Mouse (Mus musculus): ENCODE data around the gene Clspn. TPM values are rescaled to one million over a fixed set of nuclear protein-coding genes. Genes with fewer than 3 reads are reported as not detected.
A peak's percentile ranks its signal among the peaks of the same experiment; 100 is the strongest.

The Clspn gene
- polyA plus RNA-seq, 1 experiment from 2014 or later = 13.0 TPM

DNA sequence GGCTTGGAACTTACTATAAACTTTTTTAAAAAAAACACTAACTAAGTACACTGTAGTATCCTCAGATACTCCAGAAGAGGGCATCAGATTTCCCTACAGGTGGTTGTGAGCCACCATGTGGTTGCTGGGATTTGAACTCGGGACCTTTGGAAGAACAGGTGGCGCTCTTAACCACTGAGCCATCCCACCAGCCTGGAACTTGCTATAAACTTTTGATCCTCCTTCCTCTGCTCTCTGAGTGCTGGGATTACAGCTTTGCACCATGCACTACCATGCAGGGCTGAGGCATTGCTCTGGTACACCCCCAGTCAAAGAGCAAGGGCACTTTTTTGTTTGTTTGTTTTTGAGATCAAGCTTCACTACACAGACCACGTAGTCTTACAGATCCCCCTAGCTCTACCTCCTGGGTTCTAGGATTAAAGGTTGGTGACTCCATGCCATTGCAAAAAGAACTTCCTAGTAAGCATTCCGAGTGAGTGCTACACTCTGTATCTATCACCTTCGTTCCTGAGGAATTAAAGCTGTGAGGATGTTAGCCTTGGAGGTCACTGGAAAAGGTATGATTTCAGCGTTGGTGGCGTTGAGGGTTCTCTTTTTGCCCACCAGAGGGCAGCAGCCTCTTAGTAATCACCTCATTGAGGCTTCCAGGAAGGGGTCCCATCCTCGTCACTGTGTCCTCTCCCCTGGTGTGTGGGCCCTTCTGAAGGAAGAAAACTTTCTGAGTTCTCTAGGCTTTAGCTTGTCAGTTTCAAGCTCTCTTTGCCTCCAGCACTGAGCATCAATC lies 43.4 kb downstream of the Clspn start:
- no peaks in the 10 kb centered on the region for H3K79me2 ChIP-seq (ENCODE audit: inconsistent target)
- H3K4me3 ChIP-seq (ENCODE audit: inconsistent target) = no peak overlapping the region
- no peak overlapping the region for H3K27ac ChIP-seq
- WGBS (ENCODE audit: missing documents) = 38% methylated on average over 8 of the region's 8 CpGs
- H3K36me3 ChIP-seq (ENCODE audit: inconsistent target) = no peaks in the 10 kb centered on the region

GRCm38 (mm10) chr4:126601597-126602444 lies 45.1 kb downstream of the Clspn start:
- Histone ChIP-seq H3K4me3 (ENCODE audit: inconsistent target) (no peak overlapping the region), H3K79me2 (ENCODE audit: inconsistent target) (no peaks in the 10 kb centered on the region), H3K36me3 (ENCODE audit: inconsistent target) (no peaks in the 10 kb centered on the region), H3K27ac (no peak overlapping the region)
- 36% methylated on average over 18 of the region's 22 CpGs for WGBS (ENCODE audit: missing documents)

DNA sequence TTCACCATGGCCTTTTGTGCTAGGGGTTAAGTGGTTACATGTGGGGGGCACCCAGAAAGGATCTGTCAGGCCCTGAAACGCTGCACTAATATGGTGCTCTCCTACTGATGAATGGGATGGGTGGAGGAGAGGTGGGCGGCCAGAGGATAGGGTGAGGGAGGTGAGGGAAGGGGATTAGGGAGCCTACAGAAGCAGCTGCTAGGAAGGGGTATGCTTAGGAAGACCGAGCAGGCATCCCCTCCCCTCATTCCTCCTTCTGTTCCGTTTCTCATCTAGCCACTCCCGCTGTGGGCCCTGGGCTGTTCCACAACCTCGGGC lies 45.7 kb downstream of the Clspn start:
- Histone ChIP-seq H3K36me3 (ENCODE audit: inconsistent target) (no peaks in the 10 kb centered on the region), H3K27ac (no peak overlapping the region), H3K4me3 (ENCODE audit: inconsistent target) (no peak overlapping the region), H3K79me2 (ENCODE audit: inconsistent target) (no peaks in the 10 kb centered on the region)
- WGBS (ENCODE audit: missing documents) = 85% methylated on average over 6 of the region's 6 CpGs

- H3K27ac ChIP-seq = no peak overlapping the region
- WGBS (ENCODE audit: missing documents) = 87% methylated on average over 2 of the region's 2 CpGs
These were observed 47.4 kb downstream of the Clspn start for GRCm38 (mm10) chr4:126604141-126604540.

DNA sequence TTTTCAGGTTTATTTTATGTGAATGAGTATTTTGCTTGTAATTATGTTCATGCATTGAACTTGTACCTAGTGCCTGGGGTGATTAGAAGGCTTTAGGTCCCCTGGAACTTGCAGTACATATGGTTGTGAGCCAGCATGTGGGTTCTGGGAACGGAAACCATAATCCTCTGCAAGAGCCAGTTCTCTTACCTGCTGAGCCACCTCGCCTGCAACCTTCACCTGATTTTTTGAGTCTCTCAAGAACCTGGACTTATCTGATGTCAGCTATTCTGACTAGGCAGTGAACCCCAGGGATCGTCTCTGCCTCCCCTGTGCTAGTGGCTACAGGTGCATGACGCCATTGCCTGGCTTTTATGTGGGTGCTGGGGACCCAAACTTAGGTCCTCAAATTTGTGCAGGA lies 49.0 kb downstream of the Clspn start:
- 81% methylated on average over 4 of the region's 4 CpGs for WGBS (ENCODE audit: missing documents)
- no peaks in the 10 kb centered on the region for H3K36me3 ChIP-seq (ENCODE audit: inconsistent target)
- no peak overlapping the region for H3K27ac ChIP-seq
- H3K79me2 ChIP-seq (ENCODE audit: inconsistent target) = no peaks in the 10 kb centered on the region
- H3K4me3 ChIP-seq (ENCODE audit: inconsistent target) = no peak overlapping the region

More at GRCm38 (mm10) chr4:126604141-126604540, 47.4 kb downstream of the Clspn start:
- Histone ChIP-seq H3K36me3 (ENCODE audit: inconsistent target) (no peaks in the 10 kb centered on the region), H3K79me2 (ENCODE audit: inconsistent target) (no peaks in the 10 kb centered on the region), H3K4me3 (ENCODE audit: inconsistent target) (no peak overlapping the region)

- Histone ChIP-seq H3K4me3 (ENCODE audit: inconsistent target) (peak within 1 kb of the TSS; percentile 55), H3K36me3 (ENCODE audit: inconsistent target) (peaks cover 8% of the 10 kb centered on the region; the same call in 1 of the 2 replicates), H3K79me2 (ENCODE audit: inconsistent target) (no peaks in the 10 kb centered on the region), H3K27ac (no peak within 1 kb of the TSS)
- WGBS (ENCODE audit: missing documents) = 2% methylated on average over 48 of the region's 48 CpGs
These were observed 53.0 kb downstream of the Clspn start, which contains the start of gene 5730409E04Rik for GRCm38 (mm10) chr4:126609606-126610181. Gene 5730409E04Rik, plus strand, starts transcription at chr4:126609818.

DNA sequence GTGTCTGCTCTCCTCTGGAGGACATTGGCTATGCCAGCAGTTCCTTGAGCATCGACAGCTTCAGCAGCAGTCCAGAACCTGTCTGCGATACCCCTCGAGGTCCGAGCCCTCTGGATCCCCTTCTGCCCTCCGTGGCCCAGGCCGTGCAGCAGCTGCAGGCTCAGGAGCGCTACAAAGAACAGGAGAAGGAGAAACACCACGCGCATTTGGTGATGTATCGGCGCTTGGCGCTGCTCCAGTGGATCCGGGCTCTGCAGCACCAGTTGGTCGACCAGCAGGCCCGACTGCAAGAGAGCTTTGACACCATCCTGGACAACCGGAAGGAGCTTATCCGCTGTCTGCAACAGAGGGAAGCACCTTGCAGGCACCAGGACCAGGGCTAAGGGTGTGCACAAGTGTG lies 55.3 kb downstream of the Clspn start:
- no peak overlapping the region for H3K27ac ChIP-seq
- no peaks in the 10 kb centered on the region for H3K79me2 ChIP-seq (ENCODE audit: inconsistent target)
- 94% methylated on average over 17 of the region's 17 CpGs for WGBS (ENCODE audit: missing documents)
- peaks cover 8% of the 10 kb centered on the region; the same call in 1 of the 2 replicates for H3K36me3 ChIP-seq (ENCODE audit: inconsistent target)
- H3K4me3 ChIP-seq (ENCODE audit: inconsistent target) = no peak overlapping the region

- peaks cover 8% of the 10 kb centered on the region; the same call in 1 of the 2 replicates for H3K36me3 ChIP-seq (ENCODE audit: inconsistent target)
These were observed 59.6 kb downstream of the Clspn start for GRCm38 (mm10) chr4:126616312-126616711.

GRCm38 (mm10) chr4:126619691-126620330 lies 63.1 kb downstream of the Clspn start:
- no peaks in the 10 kb centered on the region for H3K79me2 ChIP-seq (ENCODE audit: inconsistent target)
- no peak overlapping the region for H3K27ac ChIP-seq
- no peaks in the 10 kb centered on the region for H3K36me3 ChIP-seq (ENCODE audit: inconsistent target)
- no peak overlapping the region for H3K4me3 ChIP-seq (ENCODE audit: inconsistent target)
- 12% methylated on average over 33 of the region's 33 CpGs for WGBS (ENCODE audit: missing documents)

More at GRCm38 (mm10) chr4:126616312-126616711, 59.6 kb downstream of the Clspn start:
- 80% methylated on average over 4 of the region's 4 CpGs for WGBS (ENCODE audit: missing documents)
- Histone ChIP-seq H3K27ac (no peak overlapping the region), H3K79me2 (ENCODE audit: inconsistent target) (no peaks in the 10 kb centered on the region), H3K4me3 (ENCODE audit: inconsistent target) (no peak overlapping the region)

DNA sequence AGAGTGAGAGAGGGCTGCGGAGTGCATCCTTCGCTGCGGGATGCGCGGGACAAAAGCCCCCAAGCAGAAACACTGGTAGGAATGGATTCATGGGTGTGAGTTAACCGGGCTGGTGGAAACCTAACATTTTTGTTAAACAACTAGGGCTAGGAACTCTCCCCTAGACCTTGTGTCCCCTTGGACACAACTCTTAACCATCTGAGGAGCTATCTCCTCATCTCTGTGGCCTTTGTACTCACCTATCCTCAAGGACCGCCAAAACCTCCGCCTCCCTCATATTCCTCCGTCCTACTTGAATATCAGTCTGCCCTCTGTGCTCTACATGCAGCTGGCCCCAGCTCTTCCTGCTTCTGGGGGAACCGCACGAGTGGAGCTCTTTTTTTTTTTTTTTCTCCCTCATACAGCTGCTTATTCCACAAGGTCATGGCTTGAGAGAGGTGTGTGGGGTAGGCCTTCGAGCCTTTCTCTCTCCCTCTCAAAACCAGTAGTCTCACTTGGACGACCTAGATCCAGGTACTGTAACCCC lies 63.7 kb downstream of the Clspn start:
- WGBS (ENCODE audit: missing documents) = 17% methylated on average over 13 of the region's 13 CpGs
- H3K27ac ChIP-seq = no peak overlapping the region
- H3K36me3 ChIP-seq (ENCODE audit: inconsistent target) = no peaks in the 10 kb centered on the region
- H3K79me2 ChIP-seq (ENCODE audit: inconsistent target) = no peaks in the 10 kb centered on the region
- H3K4me3 ChIP-seq (ENCODE audit: inconsistent target) = no peak overlapping the region

- Histone ChIP-seq H3K27ac (no peak overlapping the region), H3K79me2 (ENCODE audit: inconsistent target) (no peaks in the 10 kb centered on the region), H3K36me3 (ENCODE audit: inconsistent target) (no peaks in the 10 kb centered on the region), H3K4me3 (ENCODE audit: inconsistent target) (no peak overlapping the region)
- 13% methylated on average over 23 of the region's 23 CpGs for WGBS (ENCODE audit: missing documents)
These were observed 70.4 kb downstream of the Clspn start for GRCm38 (mm10) chr4:126627021-126627681.

DNA sequence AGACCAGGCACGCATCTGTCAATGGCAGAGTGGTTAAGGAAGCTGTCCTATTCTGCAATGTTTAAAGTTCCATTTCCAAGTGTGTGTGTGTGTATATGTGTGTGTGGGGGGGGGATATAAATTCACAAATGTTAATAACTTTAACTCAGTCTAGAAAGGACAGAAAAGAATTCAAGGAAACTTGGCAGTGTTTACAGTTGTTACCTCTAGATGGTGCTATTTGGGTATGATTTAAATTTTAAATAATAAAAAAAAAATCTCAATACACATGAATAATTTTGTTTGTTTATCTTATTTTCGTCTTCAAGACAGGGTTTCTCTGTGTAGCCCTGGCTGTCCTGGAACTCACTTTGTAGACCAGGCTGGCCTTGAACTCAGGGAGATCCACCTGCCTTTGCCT lies 75.2 kb downstream of the Clspn start:
- H3K36me3 ChIP-seq (ENCODE audit: inconsistent target) = no peaks in the 10 kb centered on the region
- no peaks in the 10 kb centered on the region for H3K79me2 ChIP-seq (ENCODE audit: inconsistent target)
- 38% methylated on average over 2 of the region's 2 CpGs for WGBS (ENCODE audit: missing documents)
- H3K4me3 ChIP-seq (ENCODE audit: inconsistent target) = no peak overlapping the region
- H3K27ac ChIP-seq = no peak overlapping the region

GRCm38 (mm10) chr4:126632668-126633067 lies 75.9 kb downstream of the Clspn start:
- no peak overlapping the region for H3K27ac ChIP-seq
- 65% methylated on average over 3 of the region's 3 CpGs for WGBS (ENCODE audit: missing documents)
- H3K4me3 ChIP-seq (ENCODE audit: inconsistent target) = no peak overlapping the region
- H3K79me2 ChIP-seq (ENCODE audit: inconsistent target) = no peaks in the 10 kb centered on the region
- no peaks in the 10 kb centered on the region for H3K36me3 ChIP-seq (ENCODE audit: inconsistent target)

DNA sequence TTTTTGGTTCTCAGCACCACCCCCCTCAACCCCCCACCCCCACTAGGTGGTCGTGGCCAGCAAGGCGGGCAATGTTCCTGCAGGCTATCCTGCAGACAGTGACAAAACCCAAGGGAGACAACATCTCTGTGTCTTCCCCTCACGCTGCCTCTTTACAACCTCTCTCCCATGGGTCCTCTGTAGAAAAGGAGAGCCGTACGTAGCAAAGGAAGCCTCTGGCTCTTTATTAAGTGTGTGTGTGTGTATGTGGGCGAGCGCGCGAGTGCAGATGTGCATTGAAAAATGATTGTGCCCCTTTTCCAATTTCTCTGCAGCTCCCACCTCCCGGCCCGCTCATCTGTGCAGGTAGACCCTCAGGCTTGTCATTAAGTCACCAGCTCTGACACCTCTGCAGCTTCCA lies 79.6 kb downstream of the Clspn start:
- no peaks in the 10 kb centered on the region for H3K79me2 ChIP-seq (ENCODE audit: inconsistent target)
- no peaks in the 10 kb centered on the region for H3K36me3 ChIP-seq (ENCODE audit: inconsistent target)
- 43% methylated on average over 11 of the region's 11 CpGs for whole genome bisulfite sequencing (ENCODE audit: missing documents)
- no peak overlapping the region for H3K27ac ChIP-seq
- H3K4me3 ChIP-seq (ENCODE audit: inconsistent target) = no peak overlapping the region

Measured in macrophage (primary cell).